In genomic region chr5:139364911-139365571, GRCm38 (mm10) we compare ENCODE assay signal across 8 mouse cellular contexts. TPM values are rescaled to one million over a fixed set of nuclear protein-coding genes. Genes with fewer than 3 reads are reported as not detected.
A peak's percentile ranks its signal among the peaks of the same experiment; 100 is the strongest.
DNase-seq lines count a peak whose midpoint lies in the region; ATAC-seq lines count a peak whose summit lies in the region.

No protein-coding gene starts in this region.

- peaks cover 7 to 14% of the 10 kb centered on the region in 2 experiments; a peak in 3 of 4 replicates for H3K4me1 ChIP-seq in heart, embryonic 14.5 days (ENCODE audit: control insufficient read depth in 2 of 2, insufficient read depth in 2 of 2, low read length in 2 of 2)
- peaks cover 50% of the 10 kb centered on the region for H3K4me1 ChIP-seq in liver, embryonic 11.5 days (replicated peaks; ENCODE audit: control insufficient read depth, insufficient read depth, low read length)
- H3K4me1 ChIP-seq in neural tube, embryonic 12.5 days, result peaks cover 15% of the 10 kb centered on the region

- no peak overlapping the region for H3K4me2 ChIP-seq in heart, embryonic 14.5 days (ENCODE audit: low read length)
- H3K4me2 ChIP-seq in liver, embryonic 11.5 days, result peak overlapping the region; percentile 32
- no peak overlapping the region for H3K4me2 ChIP-seq in neural tube, embryonic 12.5 days (replicated peaks)

- H3K4me3 ChIP-seq in heart, embryonic 14.5 days (ENCODE audit: control insufficient read depth in 1 of 2, insufficient read depth in 1 of 2, low read depth in 1 of 2, low read length in 2 of 2), result no peak overlapping the region
- H3K4me3 ChIP-seq in liver, embryonic 11.5 days (ENCODE audit: low read depth, low read length), result no peak overlapping the region
- H3K4me3 ChIP-seq in neural tube, embryonic 12.5 days, result no peak overlapping the region

- DNase-seq in layer of hippocampus, postnatal 10 days (ENCODE audit: low spot score in 2 of 2), result peak; percentile 57 to 62
- no peak for DNase-seq in layer of hippocampus, postnatal 25 days (ENCODE audit: extremely low spot score in 1 of 2, low spot score in 1 of 2)
- no peak for DNase-seq in liver, embryonic 11.5 days (ENCODE audit: low spot score)
- DNase-seq in urinary bladder, postnatal 14 days (ENCODE audit: low spot score), result no peak
- DNase-seq in left cerebral cortex, adult 8-10 months (ENCODE audit: low spot score in 2 of 2), result no peak
- DNase-seq in B cell, adult 2 months, result no peak

- no peaks in the 10 kb centered on the region for H3K9me3 ChIP-seq in heart, embryonic 14.5 days (ENCODE audit: control insufficient read depth, low read length)
- no peaks in the 10 kb centered on the region for H3K9me3 ChIP-seq in liver, embryonic 11.5 days (ENCODE audit: control insufficient read depth, low read length)
- H3K9me3 ChIP-seq in neural tube, embryonic 12.5 days, result no peaks in the 10 kb centered on the region

- no peak for ATAC-seq in heart, embryonic 14.5 days (ENCODE audit: insufficient number of reproducible peaks, insufficient read depth, low FRiP score, low read depth)
- peak; percentile 21; the same call in 1 of the 2 replicates for ATAC-seq in liver, embryonic 11.5 days (replicated peaks; ENCODE audit: low FRiP score)
- peak; percentile 29; the same call in 1 of the 2 replicates for ATAC-seq in neural tube, embryonic 12.5 days (ENCODE audit: low FRiP score, low read depth)

- 0 out of 4 replicates have a peak overlapping the region, but pooled peaks of 1 of the 2 experiments have one; percentile 6 for H3K27ac ChIP-seq in heart, embryonic 14.5 days (replicated peaks in 1 of 2; ENCODE audit: control insufficient read depth in 1 of 2, insufficient read depth in 1 of 2, low read depth in 2 of 2, low read length in 2 of 2)
- peak overlapping the region; percentile 66 for H3K27ac ChIP-seq in liver, embryonic 11.5 days (ENCODE audit: low read depth, low read length)
- H3K27ac ChIP-seq in neural tube, embryonic 12.5 days, result no peak overlapping the region

- WGBS in heart, embryonic 14.5 days, result 44% methylated on average over 5 of the region's 5 CpGs
- WGBS in liver, embryonic 11.5 days, result 40% methylated on average over 5 of the region's 5 CpGs
- WGBS in neural tube, embryonic 12.5 days, result 46% methylated on average over 5 of the region's 5 CpGs

- H3K27me3 ChIP-seq in heart, embryonic 14.5 days (ENCODE audit: control insufficient read depth, insufficient read depth, low read length), result no peaks in the 10 kb centered on the region
- H3K27me3 ChIP-seq in liver, embryonic 11.5 days (replicated peaks; ENCODE audit: control insufficient read depth, insufficient read depth, low read length), result no peaks in the 10 kb centered on the region
- H3K27me3 ChIP-seq in neural tube, embryonic 12.5 days (replicated peaks), result no peaks in the 10 kb centered on the region

- H3K36me3 ChIP-seq in heart, embryonic 14.5 days (ENCODE audit: control insufficient read depth, insufficient read depth, low read length), result no peaks in the 10 kb centered on the region
- H3K36me3 ChIP-seq in liver, embryonic 11.5 days (ENCODE audit: control insufficient read depth, insufficient read depth, low read length), result no peaks in the 10 kb centered on the region
- H3K36me3 ChIP-seq in neural tube, embryonic 12.5 days, result peaks cover 4% of the 10 kb centered on the region

- H3K9ac ChIP-seq in heart, embryonic 14.5 days (ENCODE audit: low read length), result peak overlapping the region; percentile 11; the same call in 1 of the 2 replicates
- no peak overlapping the region; the same call in 1 of the 2 replicates for H3K9ac ChIP-seq in liver, embryonic 11.5 days (ENCODE audit: low read depth, low read length)
- H3K9ac ChIP-seq in neural tube, embryonic 12.5 days, result no peak overlapping the region

RNA-seq across cellular contexts. Expression of gene Gpr146, which starts 12.5 kb away (rescaled TPM):
- total RNA-seq in layer of hippocampus, postnatal 10 days (2021), result 1 to 10 TPM; 6.8 to 7.8 TPM
- total RNA-seq in layer of hippocampus, postnatal 25 days (2021), result 10 to 100 TPM; 12.7 to 13.1 TPM
- 9.3 and 9.5 TPM in 2 replicates for polyA plus RNA-seq in heart, embryonic 14.5 days (2014; fragmentation: Nextera tagmentation; extraction: Ambion mirVana)
- polyA plus RNA-seq in liver, embryonic 11.5 days (2014; fragmentation: Nextera tagmentation; extraction: Ambion mirVana), result 13.4 and 15.1 TPM in 2 replicates
- 1.9 and 2.3 TPM in 2 replicates for polyA plus RNA-seq in neural tube, embryonic 12.5 days (2016; fragmentation: Nextera tagmentation; extraction: Ambion mirVana)
- 10 to 100 TPM; 15.9 to 17.1 (median 16.4) TPM for total RNA-seq in left cerebral cortex, adult 8-10 months (2022)

RNA-seq across cellular contexts. Expression of gene Cyp2w1, which starts 12.6 kb away (rescaled TPM):
- not detected for total RNA-seq in layer of hippocampus, postnatal 10 days (2021)
- total RNA-seq in layer of hippocampus, postnatal 25 days (2021), result not detected
- polyA plus RNA-seq in heart, embryonic 14.5 days (2014; fragmentation: Nextera tagmentation; extraction: Ambion mirVana), result not detected in 2 replicates
- polyA plus RNA-seq in liver, embryonic 11.5 days (2014; fragmentation: Nextera tagmentation; extraction: Ambion mirVana), result not detected in 2 replicates
- 0.13 TPM in 1 of 2 replicates, not detected in the other for polyA plus RNA-seq in neural tube, embryonic 12.5 days (2016; fragmentation: Nextera tagmentation; extraction: Ambion mirVana)
- not detected for total RNA-seq in left cerebral cortex, adult 8-10 months (2022)

RNA-seq across cellular contexts. Expression of gene Cox19, which starts 13.8 kb away (rescaled TPM):
- total RNA-seq in layer of hippocampus, postnatal 10 days (2021), result 10 to 100 TPM; 74.9 to 79.5 TPM
- 10 to 100 TPM; 66.7 to 67.9 TPM for total RNA-seq in layer of hippocampus, postnatal 25 days (2021)
- 89.4 and 91.8 TPM in 2 replicates for polyA plus RNA-seq in heart, embryonic 14.5 days (2014; fragmentation: Nextera tagmentation; extraction: Ambion mirVana)
- 98.1 and 103 TPM in 2 replicates for polyA plus RNA-seq in liver, embryonic 11.5 days (2014; fragmentation: Nextera tagmentation; extraction: Ambion mirVana)
- 124 and 127 TPM in 2 replicates for polyA plus RNA-seq in neural tube, embryonic 12.5 days (2016; fragmentation: Nextera tagmentation; extraction: Ambion mirVana)
- 10 to 100 TPM; 59.2 to 62.6 (median 61.3) TPM for total RNA-seq in left cerebral cortex, adult 8-10 months (2022)

RNA-seq across cellular contexts. Expression of gene Adap1, which starts 39.6 kb away (rescaled TPM):
- total RNA-seq in layer of hippocampus, postnatal 10 days (2021), result 100 to 1,000 TPM; 255 to 270 TPM
- 100 to 1,000 TPM; 207 to 215 TPM for total RNA-seq in layer of hippocampus, postnatal 25 days (2021)
- 1.8 and 2.3 TPM in 2 replicates for polyA plus RNA-seq in heart, embryonic 14.5 days (2014; fragmentation: Nextera tagmentation; extraction: Ambion mirVana)
- polyA plus RNA-seq in liver, embryonic 11.5 days (2014; fragmentation: Nextera tagmentation; extraction: Ambion mirVana), result 7.2 and 8.1 TPM in 2 replicates
- polyA plus RNA-seq in neural tube, embryonic 12.5 days (2016; fragmentation: Nextera tagmentation; extraction: Ambion mirVana), result 25.0 and 31.7 TPM in 2 replicates
- total RNA-seq in left cerebral cortex, adult 8-10 months (2022), result 100 to 1,000 TPM; 207 to 227 (median 217) TPM

RNA-seq across cellular contexts. Expression of gene C130050O18Rik, which starts 40.0 kb away (rescaled TPM):
- total RNA-seq in layer of hippocampus, postnatal 10 days (2021), result under 1 TPM; 0.22 to 0.32 TPM
- under 1 TPM; 0.25 to 0.33 TPM for total RNA-seq in layer of hippocampus, postnatal 25 days (2021)
- 0.32 and 0.36 TPM in 2 replicates for polyA plus RNA-seq in heart, embryonic 14.5 days (2014; fragmentation: Nextera tagmentation; extraction: Ambion mirVana)
- 1.5 and 1.6 TPM in 2 replicates for polyA plus RNA-seq in liver, embryonic 11.5 days (2014; fragmentation: Nextera tagmentation; extraction: Ambion mirVana)
- polyA plus RNA-seq in neural tube, embryonic 12.5 days (2016; fragmentation: Nextera tagmentation; extraction: Ambion mirVana), result 0.20 and 0.33 TPM in 2 replicates
- 1 to 10 TPM in 1 of 4 experiments, under 1 TPM in 3; 0.32 to 1.5 (median 0.70) TPM for total RNA-seq in left cerebral cortex, adult 8-10 months (2022)

Comparison
In these comparisons a context has a peak if more than half of its experiments do, and no peak if none do; other contexts are left out.
1. DNase-seq: peak in layer of hippocampus, postnatal 10 days (2 of 2); none in layer of hippocampus, postnatal 25 days (0 of 2), liver, embryonic 11.5 days (single experiment), urinary bladder, postnatal 14 days (single experiment), left cerebral cortex, adult 8-10 months (0 of 2) and B cell, adult 2 months (0 of 2).